ENCODE assay signal across 8 mouse cellular contexts in genomic region chr5:115134234-115135165, GRCm38 (mm10). TPM values are rescaled to one million over a fixed set of nuclear protein-coding genes. Genes with fewer than 3 reads are reported as not detected.
A peak's percentile ranks its signal among the peaks of the same experiment; 100 is the strongest.
DNase-seq lines count a peak whose midpoint lies in the region; ATAC-seq lines count a peak whose summit lies in the region.

Gene Unc119b, minus strand, starts transcription at chr5:115134975.

- H3K36me3 ChIP-seq in intestine, embryonic 14.5 days (ENCODE audit: control insufficient read depth, insufficient read depth, low read length) = peaks cover 17% of the 10 kb centered on the region

- peak within 1 kb of the TSS; percentile 94 for H3K4me2 ChIP-seq in intestine, embryonic 14.5 days (ENCODE audit: low read length)

- peak; percentile 94 for DNase-seq in adrenal gland, adult 2 months
- DNase-seq in embryo, embryonic 11 days = peak; percentile 94
- peak; percentile 88 for DNase-seq in gastrocnemius, postnatal 25 days
- peak; percentile 93 for DNase-seq in intestine, embryonic 14.5 days (ENCODE audit: low spot score)
- DNase-seq in left cerebral cortex, postnatal 10 days (ENCODE audit: extremely low spot score in 1 of 2, low spot score in 2 of 2) = peak; percentile 73 to 91
- peak; percentile 90 to 91 for DNase-seq in right cerebral cortex, postnatal 10 days (ENCODE audit: low spot score in 2 of 2)
- DNase-seq in urinary bladder, postnatal 14 days (ENCODE audit: low spot score) = peak; percentile 90

- H3K9me3 ChIP-seq in intestine, embryonic 14.5 days (ENCODE audit: control insufficient read depth, low read length) = no peaks in the 10 kb centered on the region

- H3K27me3 ChIP-seq in intestine, embryonic 14.5 days (replicated peaks; ENCODE audit: control insufficient read depth, insufficient read depth, low read length) = no peaks in the 10 kb centered on the region

- intact Hi-C loops in left cerebral cortex, postnatal 10 days (cut with DNase I) = no loop called here

- peak; percentile 92 for ATAC-seq in intestine, embryonic 14.5 days (replicated peaks; ENCODE audit: low FRiP score, low TSS enrichment, low read depth)
- ATAC-seq in megakaryocyte progenitor cell, adult 5-6 weeks (replicated peaks; ENCODE audit: poor library complexity) = peak; percentile 99

- H3K27ac ChIP-seq in intestine, embryonic 14.5 days (ENCODE audit: low read depth) = no peak within 1 kb of the TSS

- peak within 1 kb of the TSS; percentile 84 for H3K9ac ChIP-seq in intestine, embryonic 14.5 days (ENCODE audit: low read length)

- H3K4me3 ChIP-seq in intestine, embryonic 14.5 days (ENCODE audit: low read depth, low read length) = peak within 1 kb of the TSS; percentile 92

- H3K4me1 ChIP-seq in intestine, embryonic 14.5 days (replicated peaks; ENCODE audit: control insufficient read depth, insufficient read depth, low read length) = peaks cover 8% of the 10 kb centered on the region

- WGBS in intestine, embryonic 14.5 days = 0% methylated on average over 56 of the region's 81 CpGs

RNA-seq across cellular contexts. Expression of gene Unc119b, which starts in this region (rescaled TPM):
- total RNA-seq in adrenal gland, adult 2 months (2021) = 10 to 100 TPM; 32.0 to 44.8 TPM
- 37.5 and 39.2 TPM in 2 replicates for polyA plus RNA-seq in adrenal gland, adult 2 months (2012; rRNA removed)
- total RNA-seq in gastrocnemius, postnatal 25 days (2021) = 10 to 100 TPM; 10.2 to 12.9 TPM
- polyA plus RNA-seq in intestine, embryonic 14.5 days (2014; fragmentation: Nextera tagmentation; extraction: Ambion mirVana) = 30.6 and 31.0 TPM in 2 replicates
- total RNA-seq in left cerebral cortex, postnatal 10 days (2021) = 10 to 100 TPM; 22.5 to 27.2 TPM
- total RNA-seq in megakaryocyte progenitor cell, adult 5-6 weeks (2015) = 4.1 and 7.2 TPM in 2 replicates
- total RNA-seq in megakaryocyte progenitor cell, adult 5-6 weeks (2017) = 9.6 and 11.2 TPM in 2 replicates
